Mouse (Mus musculus) heart, adult 2 months (tissue): ENCODE data around the gene Plb1. TPM values are rescaled to one million over a fixed set of nuclear protein-coding genes. Genes with fewer than 3 reads are reported as not detected.

ENCODE experiments used
- DNase-seq, 2 experiments: peaks; one replicate each; pipeline ENCODE4 v3.0.0; 2021
- H3K27ac ChIP-seq: fragments of 200-600 bp; 2 replicates; pipeline ENCODE4 v1.8.1; 2022
- H3K27me3 ChIP-seq: fragments of 200-500 bp; 2 replicates; pipeline ENCODE4 v1.6.1; 2012; ENCODE audit warnings: mild to moderate bottlenecking, low read length, inconsistent platforms, mixed read lengths; ENCODE audit not compliant: control insufficient read depth, insufficient read depth
- H3K36me3 ChIP-seq: fragments of 200-500 bp; 2 replicates; pipeline ENCODE4 v1.6.1; 2012; ENCODE audit warnings: low read length, inconsistent platforms; ENCODE audit not compliant: control insufficient read depth, insufficient read depth
- H3K4me1 ChIP-seq: fragments of 200-500 bp; 2 replicates; pipeline ENCODE4 v1.6.1; 2011; ENCODE audit warnings: low read length; ENCODE audit not compliant: control insufficient read depth, insufficient read depth
- H3K4me3 ChIP-seq: fragments of 200-600 bp; 2 replicates; pipeline ENCODE4 v1.8.1; 2022
- H3K79me2 ChIP-seq: fragments of 200-500 bp; replicated peaks from 2 replicates; pipeline ENCODE4 v1.6.1; 2012; ENCODE audit warnings: mild to moderate bottlenecking, inconsistent platforms, low read length, moderate library complexity, mixed read lengths; ENCODE audit not compliant: control insufficient read depth, insufficient read depth
- H3K9ac ChIP-seq: fragments of 200-500 bp; 2 replicates; pipeline ENCODE4 v1.6.1; 2012; ENCODE audit warnings: low read depth, mild to moderate bottlenecking, control low read depth, inconsistent platforms, low read length, mixed read lengths
- CTCF ChIP-seq: fragments of 200-600 bp; IDR thresholded peaks from 2 replicates; pipeline ENCODE4 v1.8.1; 2022; ENCODE audit warnings: antibody characterized with exemption, mild to moderate bottlenecking, moderate library complexity
- EP300 ChIP-seq: fragments of 200-500 bp; IDR thresholded peaks from 2 replicates; pipeline ENCODE4 v1.6.1; 2011; ENCODE audit warnings: low read depth, low read length, control low read depth; ENCODE audit not compliant: insufficient read depth
- POLR2A ChIP-seq: fragments of 200-500 bp; IDR thresholded peaks from 2 replicates; pipeline ENCODE4 v1.6.1; 2011; ENCODE audit warnings: mild to moderate bottlenecking, low read depth, low read length, control low read depth; ENCODE audit not compliant: insufficient read depth
- WGBS: fragments of 180-500 bp; shearing (Covaris S2); methylation state at CpG from one replicate; pipeline ENCODE4 v1.1.7; 2018; 5-methylcytosine and 5-hydroxymethylcytosine counted together
- intact Hi-C: fragments of 180-260 bp; cut with DNase I; formaldehyde crosslinking; loops from one replicate; pipeline ENCODE4 v1.15.1; 2025
- polyA plus RNA-seq: library from polyadenylated mRNA; depleted of rRNA; stranded (reverse); fragments of >200 nt; gene quantifications from 2 replicates; pipeline ENCODE4 v1.2.3, GENCODE M21; 2012
- total RNA-seq, 2 experiments: library from RNA; stranded (reverse); gene quantifications; 2 replicates each; pipeline ENCODE4 v1.2.3; 2021

Plb1 gene
- total and polyA plus RNA-seq, 3 experiments = 0.82 to 1.6 (median 1.5) TPM

- Histone ChIP-seq H3K4me1 (no peaks in the 10 kb centered on the region), H3K79me2 (no peaks in the 10 kb centered on the region), H3K27me3 (no peaks in the 10 kb centered on the region), H3K36me3 (no peaks in the 10 kb centered on the region), H3K9ac (no peak overlapping the region), H3K4me3 (no peak overlapping the region), H3K27ac (no peak overlapping the region)
- TF ChIP-seq EP300 = no peak
- TF ChIP-seq POLR2A = no peak
- no peak for TF ChIP-seq CTCF
- no peak for DNase-seq
- WGBS = 82% methylated on average over 8 of the region's 8 CpGs
- intact Hi-C loops = loop anchor here (5.0 kb wide), 1 partner anchor 85 kb away; no protein-coding TSS in a partner anchor
Measured at GRCm38 (mm10) chr5:32217477-32217876, 15.0 kb upstream of the Plb1 start.

- H3K27me3 ChIP-seq = no peaks in the 10 kb centered on the region
- H3K4me3 ChIP-seq = no peak overlapping the region
- H3K36me3 ChIP-seq = no peaks in the 10 kb centered on the region
- no peaks in the 10 kb centered on the region for H3K4me1 ChIP-seq
- no peak for DNase-seq
- H3K9ac ChIP-seq = no peak overlapping the region
- intact Hi-C loops = no loop called here
- WGBS = 59% methylated on average over 4 of the region's 4 CpGs
- H3K27ac ChIP-seq = no peak overlapping the region
- no peaks in the 10 kb centered on the region for H3K79me2 ChIP-seq
- peak; percentile 62 for TF ChIP-seq CTCF
- no peak for TF ChIP-seq EP300
Measured at GRCm38 (mm10) chr5:32230372-32230771, 2.1 kb upstream of the Plb1 start.

DNA sequence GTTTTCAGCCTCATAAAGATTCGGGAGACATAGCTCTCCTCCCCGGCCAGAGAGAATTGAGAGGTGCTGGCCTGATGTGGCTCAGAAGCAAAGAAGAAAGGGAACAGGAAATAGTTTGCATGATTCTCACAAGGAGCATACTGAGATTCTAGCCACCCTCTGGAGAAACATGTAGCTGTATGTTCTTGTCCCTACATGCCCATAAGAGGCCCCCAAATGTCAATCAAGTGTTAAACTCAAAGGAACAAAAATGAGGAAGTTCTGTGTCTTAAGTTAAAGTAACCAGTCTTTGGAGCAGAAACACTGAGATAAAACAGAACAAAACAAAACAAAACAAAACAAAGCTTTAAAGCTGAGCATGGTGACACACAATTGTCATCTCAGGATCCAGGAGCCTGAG, 6.8 kb downstream of the Plb1 start:
- Histone ChIP-seq H3K4me3 (no peak overlapping the region), H3K4me1 (no peaks in the 10 kb centered on the region), H3K27ac (no peak overlapping the region), H3K36me3 (no peaks in the 10 kb centered on the region), H3K9ac (no peak overlapping the region), H3K79me2 (no peaks in the 10 kb centered on the region), H3K27me3 (no peaks in the 10 kb centered on the region)
- no peak for DNase-seq
- 78% methylated on average over 2 of the region's 2 CpGs for WGBS
- TF ChIP-seq CTCF (no peak), POLR2A (no peak), EP300 (no peak)
- intact Hi-C loops = no loop called here

DNA sequence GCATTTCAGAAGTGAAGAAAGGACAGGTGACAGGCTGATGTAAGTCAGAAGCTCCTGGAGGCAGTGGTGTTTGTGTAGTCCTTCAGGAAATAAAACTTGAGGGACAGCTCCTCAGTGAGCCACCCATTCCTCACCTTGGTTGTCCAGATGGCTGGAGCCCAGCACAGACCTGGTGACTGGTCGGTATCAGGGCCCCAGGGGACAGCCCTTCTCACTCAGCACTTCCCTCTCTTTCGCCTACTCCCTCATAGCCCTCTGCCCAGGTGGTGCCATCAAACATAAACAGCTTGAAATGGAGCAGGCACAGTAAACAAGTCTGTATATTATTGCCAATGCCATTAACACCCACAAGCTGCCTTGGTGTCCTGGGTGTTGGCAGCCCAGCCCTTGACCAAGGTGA, 8.2 kb downstream of the Plb1 start:
- TF ChIP-seq POLR2A = no peak
- no peak for TF ChIP-seq CTCF
- TF ChIP-seq EP300 = no peak
- no peak overlapping the region for H3K9ac ChIP-seq
- WGBS = 35% methylated on average over 2 of the region's 2 CpGs
- intact Hi-C loops = no loop called here
- H3K79me2 ChIP-seq = no peaks in the 10 kb centered on the region
- H3K27ac ChIP-seq = no peak overlapping the region
- DNase-seq = no peak
- H3K4me3 ChIP-seq = no peak overlapping the region
- H3K36me3 ChIP-seq = no peaks in the 10 kb centered on the region
- no peaks in the 10 kb centered on the region for H3K27me3 ChIP-seq
- H3K4me1 ChIP-seq = no peaks in the 10 kb centered on the region

GRCm38 (mm10) chr5:32243286-32243885, 10.9 kb downstream of the Plb1 start:
- Histone ChIP-seq H3K4me3 (no peak overlapping the region), H3K36me3 (no peaks in the 10 kb centered on the region), H3K9ac (no peak overlapping the region), H3K79me2 (no peaks in the 10 kb centered on the region), H3K27me3 (no peaks in the 10 kb centered on the region), H3K27ac (no peak overlapping the region), H3K4me1 (no peaks in the 10 kb centered on the region)
- 88% methylated on average over 7 of the region's 7 CpGs for WGBS
- no peak for DNase-seq
- intact Hi-C loops = no loop called here
- no peak for TF ChIP-seq EP300
- TF ChIP-seq POLR2A = no peak
- TF ChIP-seq CTCF = no peak

GRCm38 (mm10) chr5:32245385-32245784, 12.9 kb downstream of the Plb1 start:
- 60% methylated on average over 3 of the region's 3 CpGs for WGBS
- intact Hi-C loops = no loop called here

More at GRCm38 (mm10) chr5:32245385-32245784, 12.9 kb downstream of the Plb1 start:
- Histone ChIP-seq H3K27me3 (no peaks in the 10 kb centered on the region), H3K27ac (no peak overlapping the region), H3K36me3 (no peaks in the 10 kb centered on the region), H3K4me1 (no peaks in the 10 kb centered on the region), H3K4me3 (no peak overlapping the region), H3K79me2 (no peaks in the 10 kb centered on the region), H3K9ac (no peak overlapping the region)
- DNase-seq = no peak
- no peak for TF ChIP-seq EP300
- TF ChIP-seq CTCF = no peak
- TF ChIP-seq POLR2A = no peak
